Mouse (Mus musculus) intestine, embryonic 16.5 days (tissue): Measurements from ENCODE around the gene Kidins220. TPM values are rescaled to one million over a fixed set of nuclear protein-coding genes. Genes with fewer than 3 reads are reported as not detected.

Source experiments
- ATAC-seq: fragments of 200-750 bp; cut with Nextera tagmentation; 2 replicates; pipeline ENCODE4 v1.8.0; 2017; ENCODE audit warnings: moderate TSS enrichment, moderate library complexity
- H3K27ac ChIP-seq: fragments of 300-500 bp; sonication (generic); 2 replicates; pipeline ENCODE4 v1.5.1; 2014; ENCODE audit warnings: mild to moderate bottlenecking, low read length
- H3K27me3 ChIP-seq: fragments of 300-500 bp; sonication (generic); replicated peaks from 2 replicates; pipeline ENCODE4 v1.6.1; 2014; ENCODE audit warnings: low read length, control low read depth, mixed read lengths; ENCODE audit not compliant: control insufficient read depth, insufficient read depth
- H3K36me3 ChIP-seq: fragments of 300-500 bp; sonication (generic); 2 replicates; pipeline ENCODE4 v1.6.1; 2014; ENCODE audit warnings: low read length, control low read depth; ENCODE audit not compliant: control insufficient read depth, insufficient read depth
- H3K4me1 ChIP-seq: fragments of 300-500 bp; sonication (generic); 2 replicates; pipeline ENCODE4 v1.6.1; 2014; ENCODE audit warnings: low read length, control low read depth, mixed read lengths; ENCODE audit not compliant: control insufficient read depth, insufficient read depth
- H3K4me2 ChIP-seq: fragments of 300-500 bp; sonication (generic); 2 replicates; pipeline ENCODE4 v1.6.1; 2014; ENCODE audit warnings: low read depth, low read length, control low read depth
- H3K4me3 ChIP-seq: fragments of 300-500 bp; sonication (generic); 2 replicates; pipeline ENCODE4 v1.5.1; 2014; ENCODE audit warnings: mild to moderate bottlenecking, low read length
- H3K9ac ChIP-seq: fragments of 300-500 bp; sonication (generic); 2 replicates; pipeline ENCODE4 v1.6.1; 2014; ENCODE audit warnings: low read depth, low read length
- H3K9me3 ChIP-seq: fragments of 300-500 bp; sonication (generic); 2 replicates; pipeline ENCODE4 v1.6.1; 2016; ENCODE audit warnings: low read length, control low read depth; ENCODE audit not compliant: control insufficient read depth
- WGBS: fragments of 180-500 bp; shearing (Covaris S2); extraction: QIAGEN DNeasy Blood & Tissue Kit; methylation state at CpG from one replicate; pipeline ENCODE4 v1.1.7; 2014; 5-methylcytosine and 5-hydroxymethylcytosine counted together
- polyA plus RNA-seq: library from polyadenylated mRNA; unstranded; fragments of >200 nt; fragmentation: Nextera tagmentation; extraction: Ambion mirVana; gene quantifications from 2 replicates; pipeline ENCODE4 v1.2.1, GENCODE M21; 2015

Gene Kidins220
- polyA plus RNA-seq, 1 experiment from 2014 or later = 19.1 TPM

GRCm38 (mm10) chr12:25109971-25110681 is 135.4 kb downstream of the Kidins220 start:
- WGBS = 74% methylated on average over 7 of the region's 7 CpGs
- H3K4me2 ChIP-seq = no peak overlapping the region
- no peak overlapping the region for H3K27ac ChIP-seq
- no peaks in the 10 kb centered on the region for H3K27me3 ChIP-seq
- no peak overlapping the region for H3K4me3 ChIP-seq
- H3K9ac ChIP-seq = no peak overlapping the region
- ATAC-seq = no peak
- no peaks in the 10 kb centered on the region for H3K36me3 ChIP-seq
- H3K4me1 ChIP-seq = 0 out of 2 replicates have a peak, but pooled peaks cover 2% of the 10 kb centered on the region
- H3K9me3 ChIP-seq = no peaks in the 10 kb centered on the region

DNA sequence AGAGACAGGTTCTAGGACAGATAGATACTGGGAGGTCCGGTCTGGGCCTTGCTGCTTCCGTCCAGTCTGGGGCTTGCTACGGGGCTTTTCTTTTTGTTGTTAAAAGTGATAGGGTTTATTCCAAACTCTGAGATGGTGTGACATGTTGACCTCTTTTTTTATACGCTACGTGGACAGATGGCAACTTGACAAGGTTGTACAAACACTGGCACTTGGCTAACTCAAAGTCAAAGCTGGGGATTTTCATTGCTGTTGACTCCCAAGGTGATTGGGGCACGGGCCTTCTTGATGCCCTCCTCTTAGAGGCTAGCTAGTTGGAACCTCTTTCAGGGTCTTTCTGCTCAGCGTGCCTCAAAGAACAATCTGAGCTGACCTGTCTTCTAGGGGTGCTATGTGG is 136.0 kb downstream of the Kidins220 start:
- H3K4me1 ChIP-seq = 0 out of 2 replicates have a peak, but pooled peaks cover 2% of the 10 kb centered on the region
- 82% methylated on average over 7 of the region's 7 CpGs for WGBS
- H3K4me2 ChIP-seq = no peak overlapping the region
- H3K9me3 ChIP-seq = no peaks in the 10 kb centered on the region
- no peaks in the 10 kb centered on the region for H3K27me3 ChIP-seq
- no peak for ATAC-seq
- no peak overlapping the region for H3K4me3 ChIP-seq
- no peak overlapping the region for H3K9ac ChIP-seq
- no peaks in the 10 kb centered on the region for H3K36me3 ChIP-seq
- H3K27ac ChIP-seq = no peak overlapping the region

Other genes starting within 250 kb of the Kidins220 start
- gene Mboat2, start 144.0 kb upstream of the Kidins220 start, polyA plus RNA-seq = 16.5 and 19.5 TPM in 2 replicates
- 333 and 353 TPM in 2 replicates for gene Id2, start 122.2 kb downstream of the Kidins220 start, polyA plus RNA-seq